Mouse (Mus musculus): Measurements from ENCODE around the gene Cacna2d3. TPM values are rescaled to one million over a fixed set of nuclear protein-coding genes. Genes with fewer than 3 reads are reported as not detected.

Gene Cacna2d3
- total RNA-seq, 1 experiment from 2014 or later: not detected

- no peak for ATAC-seq (ENCODE audit: extremely low read depth, insufficient number of reproducible peaks, low FRiP score, poor library complexity, severe bottlenecking)
These were observed 408.2 kb downstream of the Cacna2d3 start for GRCm38 (mm10) chr14:29313431-29313830.

- no peak for ATAC-seq (ENCODE audit: extremely low read depth, insufficient number of reproducible peaks, low FRiP score, poor library complexity, severe bottlenecking)
These were observed 416.0 kb downstream of the Cacna2d3 start for GRCm38 (mm10) chr14:29305623-29306022.

DNA sequence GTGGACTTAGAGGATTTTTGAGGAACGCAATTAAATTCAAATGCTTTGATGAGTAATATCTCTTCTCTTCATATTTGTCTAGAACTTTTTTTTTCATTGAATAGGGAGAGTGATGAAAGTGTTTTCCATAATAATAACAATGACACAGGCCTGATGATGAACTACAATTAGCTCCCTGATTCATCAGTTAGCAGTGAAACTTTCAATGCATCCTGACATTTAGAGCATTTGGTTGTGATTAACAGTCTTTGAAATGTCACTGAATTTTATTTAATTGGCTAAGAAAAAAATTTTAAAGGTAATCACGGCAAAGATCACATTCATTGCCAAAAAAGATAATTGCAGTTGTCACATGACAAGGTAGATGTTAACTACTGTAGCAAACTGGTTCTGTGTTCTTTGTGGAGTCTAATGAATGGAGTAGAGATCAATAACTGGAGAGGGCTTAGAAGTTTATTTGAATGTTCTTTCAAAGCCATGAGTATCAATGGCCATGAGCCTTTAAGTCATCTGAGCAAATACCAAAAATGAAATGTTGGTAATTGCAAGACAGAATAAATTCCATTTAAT is 425.4 kb downstream of the Cacna2d3 start:
- ATAC-seq (ENCODE audit: extremely low read depth, insufficient number of reproducible peaks, low FRiP score, poor library complexity, severe bottlenecking): no peak

DNA sequence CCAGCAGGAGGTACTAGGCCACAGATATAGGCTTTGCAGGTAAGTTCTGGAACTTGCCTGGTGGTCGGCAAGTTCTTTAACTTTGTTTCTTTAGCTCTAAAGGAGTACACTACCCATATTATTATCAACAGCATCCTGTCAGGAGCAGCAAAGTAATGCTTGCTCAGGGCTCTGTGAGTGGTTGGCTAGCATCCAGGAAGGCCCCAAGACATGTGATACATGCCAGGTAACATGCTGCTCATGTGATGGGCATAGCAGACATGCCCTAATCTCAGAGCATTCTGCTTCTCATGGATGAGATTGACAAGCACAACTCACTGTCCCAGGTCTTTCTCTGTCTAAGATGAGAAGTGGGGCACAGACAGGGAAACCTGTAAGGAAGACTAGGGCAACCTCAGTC is 442.8 kb downstream of the Cacna2d3 start:
- ATAC-seq (ENCODE audit: extremely low read depth, insufficient number of reproducible peaks, low FRiP score, poor library complexity, severe bottlenecking): no peak

DNA sequence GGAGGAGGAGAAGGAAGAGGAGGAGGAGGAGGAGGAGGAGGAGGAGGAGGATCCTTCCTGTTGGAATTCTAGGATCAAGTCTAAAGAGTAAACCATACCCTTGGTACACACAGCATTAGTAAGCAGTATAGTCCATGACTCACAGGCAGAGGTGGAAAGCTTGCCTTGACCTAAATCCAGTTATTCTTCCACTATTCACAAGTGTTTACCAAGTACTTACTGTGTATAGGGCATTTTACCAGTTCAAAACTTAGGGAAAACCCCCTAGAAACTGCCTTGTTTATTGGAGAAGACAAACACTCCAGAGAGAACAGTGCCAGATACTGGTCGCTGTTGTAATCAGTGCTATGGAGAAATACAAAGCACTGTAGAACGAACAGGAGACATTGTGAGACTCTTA is 443.3 kb downstream of the Cacna2d3 start:
- ATAC-seq (ENCODE audit: extremely low read depth, insufficient number of reproducible peaks, low FRiP score, poor library complexity, severe bottlenecking): no peak

GRCm38 (mm10) chr14:29277701-29278100 is 444.0 kb downstream of the Cacna2d3 start:
- no peak for ATAC-seq (ENCODE audit: extremely low read depth, insufficient number of reproducible peaks, low FRiP score, poor library complexity, severe bottlenecking)

DNA sequence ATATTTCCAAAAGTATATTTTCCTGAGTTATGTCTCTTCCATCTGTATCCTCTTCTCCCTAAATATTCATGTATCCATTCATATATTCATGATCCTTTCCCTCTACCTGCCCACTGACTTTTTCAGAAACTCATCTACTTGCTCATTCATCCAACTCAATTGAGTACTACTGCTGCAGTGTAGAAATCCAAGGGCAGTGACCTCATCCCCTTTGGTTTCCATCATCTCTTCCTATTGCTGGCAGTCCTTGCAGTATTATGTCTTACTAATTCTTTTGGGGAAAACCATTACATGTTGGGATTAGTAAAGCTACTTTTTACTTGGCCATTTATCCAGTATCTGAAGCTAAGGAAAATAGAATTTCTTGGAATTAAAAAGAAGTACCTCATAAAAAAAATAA is 447.8 kb downstream of the Cacna2d3 start:
- no peak for ATAC-seq (ENCODE audit: extremely low read depth, insufficient number of reproducible peaks, low FRiP score, poor library complexity, severe bottlenecking)

DNA sequence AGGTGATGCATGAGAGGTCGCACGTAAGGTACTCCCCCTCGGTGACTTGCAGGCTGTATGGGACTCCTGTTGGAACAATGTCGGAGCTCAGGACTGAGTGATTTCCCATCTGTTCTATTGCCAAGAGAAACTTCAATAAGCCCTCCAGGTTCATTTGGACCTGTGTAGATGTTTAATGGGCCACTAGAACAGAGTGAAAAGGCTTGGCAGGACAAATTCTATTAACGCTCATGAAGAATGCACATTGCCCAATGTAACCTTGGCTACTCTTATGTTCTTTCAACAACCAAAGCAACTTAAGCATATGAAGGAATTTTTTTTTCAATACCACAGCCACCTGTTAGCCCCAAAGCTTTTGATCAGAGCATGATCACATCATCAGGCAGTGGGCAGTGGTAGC is 451.1 kb downstream of the Cacna2d3 start:
- no peak for ATAC-seq (ENCODE audit: extremely low read depth, insufficient number of reproducible peaks, low FRiP score, poor library complexity, severe bottlenecking)

DNA sequence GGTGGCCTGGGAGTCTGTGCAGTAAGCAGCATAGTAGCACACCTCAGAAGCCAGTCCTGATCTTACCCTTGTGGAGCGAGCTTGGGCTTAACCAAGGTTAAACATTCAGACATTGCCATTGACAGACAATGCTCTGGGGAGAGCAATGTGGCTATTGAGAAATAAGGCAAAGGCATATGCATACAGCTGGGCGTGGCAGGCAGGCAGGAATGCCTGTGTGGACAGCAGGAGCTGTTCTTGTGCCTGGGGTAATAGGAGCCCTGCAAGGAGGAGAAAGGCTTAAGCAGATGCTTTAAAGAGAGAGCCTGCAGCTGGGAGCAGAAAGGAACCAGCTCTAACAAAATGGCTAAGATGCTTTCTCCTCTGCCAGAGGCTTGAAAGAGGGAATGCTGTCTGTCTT is 451.8 kb downstream of the Cacna2d3 start:
- no peak for ATAC-seq (ENCODE audit: extremely low read depth, insufficient number of reproducible peaks, low FRiP score, poor library complexity, severe bottlenecking)

- no peak for ATAC-seq (ENCODE audit: extremely low read depth, insufficient number of reproducible peaks, low FRiP score, poor library complexity, severe bottlenecking)
These were observed 453.1 kb downstream of the Cacna2d3 start for GRCm38 (mm10) chr14:29268609-29269008.

DNA sequence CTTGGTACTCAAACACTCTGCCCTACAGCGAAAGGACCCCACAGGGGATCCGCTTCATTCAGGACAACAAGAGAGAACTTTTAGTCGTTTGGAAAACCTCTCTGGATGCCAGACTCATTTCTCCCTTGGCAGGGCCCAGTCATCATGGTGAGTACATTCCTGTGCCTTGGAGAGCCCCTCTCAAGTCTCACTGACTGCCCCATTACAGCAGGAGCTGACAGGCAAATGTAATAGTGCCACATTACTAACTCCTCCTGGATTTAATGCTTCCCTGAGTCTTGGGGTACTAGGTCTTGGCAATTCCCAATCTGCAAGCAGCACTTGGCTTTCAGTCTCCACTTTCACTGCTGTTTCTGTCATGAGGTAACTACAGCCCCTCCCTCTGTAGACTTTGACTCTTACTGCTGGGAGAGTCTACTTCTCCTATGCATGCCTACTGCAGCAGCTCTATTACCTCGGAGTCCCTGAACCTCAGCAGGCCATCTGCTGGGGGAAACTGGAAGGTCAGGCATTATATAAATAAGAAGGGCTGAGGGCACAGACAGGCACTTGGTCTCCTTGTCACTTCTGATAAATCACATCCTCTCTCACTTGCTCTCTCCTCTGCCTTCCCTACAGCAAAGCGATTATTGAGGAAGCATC is 454.3 kb downstream of the Cacna2d3 start:
- no peak for ATAC-seq (ENCODE audit: extremely low read depth, insufficient number of reproducible peaks, low FRiP score, poor library complexity, severe bottlenecking)

GRCm38 (mm10) chr14:29260621-29261020 is 461.0 kb downstream of the Cacna2d3 start:
- ATAC-seq (ENCODE audit: extremely low read depth, insufficient number of reproducible peaks, low FRiP score, poor library complexity, severe bottlenecking): no peak

- no peak for ATAC-seq (ENCODE audit: extremely low read depth, insufficient number of reproducible peaks, low FRiP score, poor library complexity, severe bottlenecking)
These were observed 478.1 kb downstream of the Cacna2d3 start for GRCm38 (mm10) chr14:29243516-29243915.

DNA sequence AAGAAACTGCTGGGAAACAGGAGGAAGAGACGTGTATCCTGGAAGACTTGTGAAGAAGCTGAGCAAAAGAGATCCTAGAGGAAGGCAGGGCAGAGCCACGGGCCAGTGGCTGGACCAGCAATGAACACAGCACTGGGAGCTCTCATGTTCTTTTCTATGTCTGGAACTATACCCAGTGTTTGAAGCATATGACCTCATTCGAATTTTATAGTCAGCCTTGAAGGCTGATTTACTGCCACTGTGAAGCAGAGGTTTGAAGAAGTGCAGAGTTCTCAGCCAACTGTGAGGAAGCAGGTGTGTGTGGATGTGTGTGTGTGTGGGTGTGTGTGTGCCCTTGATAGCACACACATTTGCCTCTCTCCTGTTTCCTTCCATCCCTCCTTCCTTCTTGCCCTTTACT is 483.2 kb downstream of the Cacna2d3 start:
- no peak for ATAC-seq (ENCODE audit: extremely low read depth, insufficient number of reproducible peaks, low FRiP score, poor library complexity, severe bottlenecking)

DNA sequence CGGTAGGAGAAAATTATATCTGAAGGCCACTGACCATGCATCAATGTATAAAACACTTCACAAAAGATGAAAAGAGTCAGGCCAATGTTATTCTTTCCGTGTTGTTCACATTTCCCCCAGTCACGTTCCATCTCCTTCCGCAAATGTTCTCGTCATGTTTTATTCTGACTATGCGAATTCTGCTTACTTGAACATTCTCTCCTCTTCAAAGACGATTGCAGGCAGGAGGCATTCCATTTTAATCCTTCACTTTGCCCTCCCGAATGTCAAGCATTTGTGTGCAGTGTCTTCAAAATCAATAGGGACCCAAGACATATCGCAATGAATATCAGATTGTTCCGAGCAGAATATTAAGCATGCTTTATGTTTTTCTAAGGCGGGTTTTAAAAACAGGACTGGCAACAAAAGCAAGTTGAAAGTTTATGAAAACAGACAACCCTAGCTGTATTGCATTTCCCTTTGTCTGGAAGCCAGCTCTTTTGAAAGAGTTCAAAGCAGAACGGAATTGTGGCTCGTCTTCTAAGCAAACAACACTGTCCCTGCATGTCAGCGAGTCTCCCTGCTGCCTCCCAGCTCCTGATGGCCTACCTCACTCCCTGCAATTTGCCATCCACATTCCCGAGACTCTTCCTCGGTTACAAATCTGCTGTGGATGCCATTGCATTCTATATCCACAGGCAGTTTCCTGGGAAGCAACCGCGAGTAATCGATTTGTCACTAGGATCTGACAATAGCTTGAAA is 492.5 kb downstream of the Cacna2d3 start:
- no peak for ATAC-seq (ENCODE audit: extremely low read depth, insufficient number of reproducible peaks, low FRiP score, poor library complexity, severe bottlenecking)

- no peak for ATAC-seq (ENCODE audit: extremely low read depth, insufficient number of reproducible peaks, low FRiP score, poor library complexity, severe bottlenecking)
These were observed 493.2 kb downstream of the Cacna2d3 start for GRCm38 (mm10) chr14:29228471-29228870.

GRCm38 (mm10) chr14:29227959-29228358 is 493.7 kb downstream of the Cacna2d3 start:
- no peak for ATAC-seq (ENCODE audit: extremely low read depth, insufficient number of reproducible peaks, low FRiP score, poor library complexity, severe bottlenecking)

DNA sequence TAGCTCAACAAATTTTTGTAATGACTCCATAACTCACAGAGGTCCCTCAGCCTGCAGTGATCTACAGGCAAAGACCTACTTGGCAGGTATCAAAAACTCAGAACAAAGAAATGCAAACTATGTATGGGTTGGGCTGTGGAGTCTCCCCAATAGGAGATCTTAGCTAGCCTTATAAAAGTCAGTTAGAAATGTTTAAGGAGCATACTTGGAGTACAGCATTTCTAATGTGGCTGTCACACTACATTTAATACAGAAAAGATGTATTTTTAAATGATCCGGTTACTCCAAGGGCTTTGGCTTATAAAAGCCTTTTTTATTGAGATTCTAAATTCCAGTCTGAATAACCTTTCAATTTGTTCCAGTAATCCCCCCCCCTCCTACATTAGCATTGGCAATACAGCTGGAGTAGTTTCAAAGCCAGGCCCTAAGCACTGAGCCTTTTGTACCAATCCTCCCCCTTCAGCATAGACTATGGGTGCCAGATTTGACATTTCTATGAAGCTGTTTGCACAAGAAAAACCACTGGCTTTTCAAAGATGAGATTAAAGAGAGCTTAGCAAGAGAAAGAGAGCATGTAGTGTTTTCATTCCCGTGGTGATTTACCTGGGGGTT is 495.8 kb downstream of the Cacna2d3 start:
- no peak for ATAC-seq (ENCODE audit: extremely low read depth, insufficient number of reproducible peaks, low FRiP score, poor library complexity, severe bottlenecking)

DNA sequence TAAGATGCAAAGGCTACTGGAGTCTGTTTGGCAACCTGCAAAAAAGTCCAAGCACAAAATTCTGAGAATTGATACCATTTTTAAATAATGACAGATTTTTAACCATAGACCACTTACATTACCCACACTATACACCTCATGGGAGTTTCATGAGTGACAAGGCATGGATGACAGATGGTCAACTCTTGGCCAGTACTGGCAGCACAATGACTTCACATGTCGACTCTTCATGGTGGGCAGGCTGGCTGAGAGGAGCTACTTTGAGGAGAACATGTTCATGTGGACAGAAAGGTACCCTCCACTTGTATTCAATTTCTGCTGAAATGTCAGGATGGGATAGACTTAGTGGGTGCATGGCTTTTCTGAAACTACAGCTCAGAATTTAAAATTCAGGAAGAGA is 498.7 kb downstream of the Cacna2d3 start:
- no peak for ATAC-seq (ENCODE audit: extremely low read depth, insufficient number of reproducible peaks, low FRiP score, poor library complexity, severe bottlenecking)
